Mouse (Mus musculus) myocyte (in vitro differentiated cells): ENCODE results near the gene 2210017I01Rik.

ENCODE experiments used
- CEBPB ChIP-seq: IDR thresholded peaks from 2 replicates; pipeline ENCODE4 v1.6.1; 2011; ENCODE audit warnings: mild to moderate bottlenecking, moderate library complexity; ENCODE audit not compliant: poor library complexity, insufficient read depth, severe bottlenecking
- E2F4 ChIP-seq: IDR thresholded peaks from one replicate; pipeline ENCODE4 v1.6.1; 2011; ENCODE audit warnings: mild to moderate bottlenecking, control low read depth, moderate library complexity; ENCODE audit not compliant: insufficient read depth
- MAX ChIP-seq: IDR thresholded peaks from one replicate; pipeline ENCODE4 v1.6.1; 2011; ENCODE audit warnings: low read depth, mild to moderate bottlenecking, control low read depth
- MYOD1 ChIP-seq, 3 experiments: IDR thresholded peaks; one replicate each; pipeline ENCODE4 v1.6.1; 2011; ENCODE audit warnings: control low read depth in 2 of 3, low read depth in 2 of 3, mild to moderate bottlenecking in 2 of 3, moderate library complexity in 1 of 3; ENCODE audit not compliant: insufficient read length in 2 of 3, control insufficient read depth in 1 of 3
- MYOG ChIP-seq, 3 experiments: IDR thresholded peaks; one replicate each; pipeline ENCODE4 v1.6.1; 2011; ENCODE audit warnings: control low read depth in 2 of 3, low read depth in 2 of 3, mild to moderate bottlenecking in 2 of 3; ENCODE audit not compliant: insufficient read length in 2 of 3, control insufficient read depth in 1 of 3, insufficient read depth in 1 of 3
- POLR2A ChIP-seq: IDR thresholded peaks from one replicate; pipeline ENCODE4 v1.6.1; 2011; ENCODE audit warnings: low read depth, mild to moderate bottlenecking, control low read depth, moderate library complexity; ENCODE audit not compliant: insufficient read length
- POLR2AphosphoS2 ChIP-seq: IDR thresholded peaks from one replicate; pipeline ENCODE4 v1.6.1; 2011; ENCODE audit warnings: low read depth, control low read depth; ENCODE audit not compliant: insufficient read length
- REST ChIP-seq: IDR thresholded peaks from one replicate; pipeline ENCODE4 v1.6.1; 2011; ENCODE audit warnings: mild to moderate bottlenecking, control low read depth, moderate library complexity; ENCODE audit not compliant: insufficient read depth, insufficient read length
- SRF ChIP-seq: IDR thresholded peaks from one replicate; pipeline ENCODE4 v1.6.1; 2011; ENCODE audit warnings: low read depth; ENCODE audit not compliant: control insufficient read depth, insufficient read length
- TCF12 ChIP-seq: IDR thresholded peaks from one replicate; pipeline ENCODE4 v1.6.1; 2011; ENCODE audit warnings: mild to moderate bottlenecking, control low read depth; ENCODE audit not compliant: poor library complexity, insufficient read depth, severe bottlenecking
- TCF3 ChIP-seq: IDR thresholded peaks from one replicate; pipeline ENCODE4 v1.6.1; 2011; ENCODE audit warnings: low read depth, control low read depth; ENCODE audit not compliant: insufficient read length
- USF1 ChIP-seq: IDR thresholded peaks from one replicate; pipeline ENCODE4 v1.6.1; 2011; ENCODE audit warnings: low read depth, mild to moderate bottlenecking, control low read depth, moderate library complexity

- TF ChIP-seq POLR2A = no peak
- TF ChIP-seq POLR2AphosphoS2 = no peak
- TF ChIP-seq USF1 = no peak
- TF ChIP-seq TCF12 = no peak
- TF ChIP-seq MAX = no peak
- TF ChIP-seq MYOG (IDR thresholded peaks at IDR 0.05; ENCODE audit: control insufficient read depth in 1 of 3, insufficient read depth in 1 of 3, insufficient read length in 2 of 3, low read depth in 2 of 3) = no peak
- no peak for TF ChIP-seq SRF
- TF ChIP-seq REST = no peak
- no peak for TF ChIP-seq MYOD1 (IDR thresholded peaks at IDR 0.05; ENCODE audit: control insufficient read depth in 1 of 3, insufficient read length in 2 of 3, low read depth in 2 of 3)
- TF ChIP-seq E2F4 = no peak
- no peak for TF ChIP-seq TCF3
- no peak for TF ChIP-seq CEBPB
These were observed 49.5 kb upstream of the 2210017I01Rik start, which contains the start of gene Lce1b for GRCm38 (mm10) chr3:92656826-92657225.
